Mouse (Mus musculus) stomach, embryonic 15.5 days (tissue): ENCODE data around the gene Epgn. TPM values are rescaled to one million over a fixed set of nuclear protein-coding genes. Genes with fewer than 3 reads are reported as not detected.

Source experiments
- polyA plus RNA-seq: library from polyadenylated mRNA; unstranded; fragments of >200 nt; fragmentation: Nextera tagmentation; extraction: Ambion mirVana; gene quantifications from 2 replicates; pipeline ENCODE4 v1.2.1, GENCODE M21; 2015

Gene Epgn
- polyA plus RNA-seq, 1 experiment from 2014 or later: 0.15 TPM

Other genes starting within 250 kb of the Epgn start
- gene Cxcl3, start 241.4 kb upstream of the Epgn start, polyA plus RNA-seq: not detected in 2 replicates
- 1.6 and 1.7 TPM in 2 replicates for gene Cxcl15, start 232.9 kb upstream of the Epgn start, polyA plus RNA-seq
- 0.85 and 1.1 TPM in 2 replicates for gene Cxcl1, start 136.2 kb upstream of the Epgn start, polyA plus RNA-seq
- gene Cxcl2, start 123.6 kb upstream of the Epgn start, polyA plus RNA-seq: not detected in 2 replicates
- gene Mthfd2l, start 96.3 kb upstream of the Epgn start, polyA plus RNA-seq: 43.0 and 44.6 TPM in 2 replicates
- gene Ereg, start 47.2 kb downstream of the Epgn start, polyA plus RNA-seq: 0.23 and 0.39 TPM in 2 replicates
- 3.3 and 4.3 TPM in 2 replicates for gene Areg, start 112.1 kb downstream of the Epgn start, polyA plus RNA-seq